Mouse (Mus musculus) cerebellum, adult 9-10 months (tissue): Measurements from ENCODE around the gene Grrp1.
A peak's percentile ranks its signal among the peaks of the same experiment; 100 is the strongest.
"Not testable (repeated sequence)": the region's sequence is repeated elsewhere in the genome, so short reads cannot be mapped to it uniquely, and the experiment has no call there.

Source experiments
- DNase-seq: peaks from one replicate; pipeline ENCODE4 v3.0.0; 2022

Gene Grrp1

GRCm38 (mm10) chr4:134253722-134254324 is at the start of gene Grrp1:
TSS of gene Grrp1 (minus strand) at chr4:134254106.
- no peak for DNase-seq

GRCm38 (mm10) chr4:134302084-134302483 is 48.2 kb upstream of the Grrp1 start:
- DNase-seq = no peak

- no peak for DNase-seq
Measured at GRCm38 (mm10) chr4:134300316-134300715, 46.4 kb upstream of the Grrp1 start.

- DNase-seq = no peak
Measured at GRCm38 (mm10) chr4:134299498-134299810, 45.5 kb upstream of the Grrp1 start.

GRCm38 (mm10) chr4:134298626-134299497 is 45.0 kb upstream of the Grrp1 start:
- no peak for DNase-seq

GRCm38 (mm10) chr4:134297369-134297768 is 43.5 kb upstream of the Grrp1 start:
- DNase-seq = no peak

GRCm38 (mm10) chr4:134296523-134296922 is 42.6 kb upstream of the Grrp1 start:
- DNase-seq = no peak

GRCm38 (mm10) chr4:134296096-134296495 is 42.2 kb upstream of the Grrp1 start:
- DNase-seq = not testable (repeated sequence)

GRCm38 (mm10) chr4:134293692-134294163 is 39.8 kb upstream of the Grrp1 start:
- no peak for DNase-seq

- DNase-seq = no peak
Measured at GRCm38 (mm10) chr4:134293061-134293691, 39.3 kb upstream of the Grrp1 start.

- peak; percentile 62 for DNase-seq
Measured at GRCm38 (mm10) chr4:134292067-134292466, 38.2 kb upstream of the Grrp1 start.

- peak; percentile 24 for DNase-seq
Measured at GRCm38 (mm10) chr4:134288397-134289256, 34.7 kb upstream of the Grrp1 start.

- peak; percentile 79 for DNase-seq
Measured at GRCm38 (mm10) chr4:134287575-134288025, 33.7 kb upstream of the Grrp1 start, which contains the start of gene Pdik1l. TSS of gene Pdik1l (minus strand) at chr4:134287895.

GRCm38 (mm10) chr4:134287168-134287564 is 33.3 kb upstream of the Grrp1 start:
- DNase-seq = peak; percentile 95

GRCm38 (mm10) chr4:134286226-134287167 is 32.6 kb upstream of the Grrp1 start:
- DNase-seq = no peak

GRCm38 (mm10) chr4:134284942-134285341 is 31.0 kb upstream of the Grrp1 start:
- DNase-seq = peak; percentile 24

GRCm38 (mm10) chr4:134273417-134274345 is 19.8 kb upstream of the Grrp1 start:
- DNase-seq = no peak

GRCm38 (mm10) chr4:134272731-134273416 is 19.0 kb upstream of the Grrp1 start:
- DNase-seq = no peak

GRCm38 (mm10) chr4:134271979-134272378 is 18.1 kb upstream of the Grrp1 start:
- no peak for DNase-seq

GRCm38 (mm10) chr4:134269622-134270021 is 15.7 kb upstream of the Grrp1 start:
- DNase-seq = not testable (repeated sequence)
